Mouse (Mus musculus) forebrain, embryonic 14.5 days (tissue): Measurements from ENCODE around the gene Nup107. TPM values are rescaled to one million over a fixed set of nuclear protein-coding genes. Genes with fewer than 3 reads are reported as not detected.
"Not testable (repeated sequence)": the region's sequence is repeated elsewhere in the genome, so short reads cannot be mapped to it uniquely, and the experiment has no call there.

Experiments used
- ATAC-seq: fragments of 200-750 bp; cut with Nextera tagmentation; 2 replicates; pipeline ENCODE4 v1.8.0; 2017; ENCODE audit warnings: mild to moderate bottlenecking, moderate library complexity
- DNase-seq: peaks from one replicate; pipeline ENCODE4 v3.0.0-alpha.2; 2015; ENCODE audit warnings: low spot score
- H3K27ac ChIP-seq: fragments of 300-500 bp; sonication (generic); 2 replicates; pipeline ENCODE4 v1.5.1; 2014; ENCODE audit warnings: low read depth, mild to moderate bottlenecking, control low read depth, low read length, moderate library complexity
- H3K27me3 ChIP-seq: fragments of 300-500 bp; sonication (generic); replicated peaks from 2 replicates; pipeline ENCODE4 v1.6.1; 2014; ENCODE audit warnings: low read length, control low read depth, mixed read lengths; ENCODE audit not compliant: control insufficient read depth, insufficient read depth
- H3K36me3 ChIP-seq: fragments of 300-500 bp; sonication (generic); 2 replicates; pipeline ENCODE4 v1.6.1; 2014; ENCODE audit warnings: low read length, control low read depth; ENCODE audit not compliant: control insufficient read depth, insufficient read depth
- H3K4me1 ChIP-seq: fragments of 300-500 bp; sonication (generic); 2 replicates; pipeline ENCODE4 v1.6.1; 2014; ENCODE audit warnings: antibody characterized with exemption, low read length, control low read depth; ENCODE audit not compliant: control insufficient read depth, insufficient read depth
- H3K4me2 ChIP-seq: fragments of 300-500 bp; sonication (generic); 2 replicates; pipeline ENCODE4 v1.6.1; 2014; ENCODE audit warnings: mild to moderate bottlenecking, control low read depth, low read length
- H3K4me3 ChIP-seq: fragments of 300-500 bp; sonication (generic); 2 replicates; pipeline ENCODE4 v1.5.1; 2014; ENCODE audit warnings: low read depth, low read length, control low read depth
- H3K9ac ChIP-seq: fragments of 300-500 bp; sonication (generic); 2 replicates; pipeline ENCODE4 v1.6.1; 2014; ENCODE audit warnings: mild to moderate bottlenecking, low read length, control low read depth, moderate library complexity
- H3K9me3 ChIP-seq: fragments of 300-500 bp; sonication (generic); replicated peaks from 2 replicates; pipeline ENCODE4 v1.6.1; 2016; ENCODE audit warnings: low read length, control low read depth, mixed read lengths; ENCODE audit not compliant: control insufficient read depth
- WGBS: fragments of 180-500 bp; shearing (Covaris S2); extraction: QIAGEN DNeasy Blood & Tissue Kit; methylation state at CpG from one replicate; pipeline ENCODE4 v1.1.7; 2014; 5-methylcytosine and 5-hydroxymethylcytosine counted together
- polyA plus RNA-seq: library from polyadenylated mRNA; unstranded; fragments of >200 nt; fragmentation: Nextera tagmentation; extraction: Ambion mirVana; gene quantifications from 2 replicates; pipeline ENCODE4 v1.2.1, GENCODE M21; 2014

The Nup107 gene
- polyA plus RNA-seq, 1 experiment from 2014 or later, result 68.7 TPM

DNA sequence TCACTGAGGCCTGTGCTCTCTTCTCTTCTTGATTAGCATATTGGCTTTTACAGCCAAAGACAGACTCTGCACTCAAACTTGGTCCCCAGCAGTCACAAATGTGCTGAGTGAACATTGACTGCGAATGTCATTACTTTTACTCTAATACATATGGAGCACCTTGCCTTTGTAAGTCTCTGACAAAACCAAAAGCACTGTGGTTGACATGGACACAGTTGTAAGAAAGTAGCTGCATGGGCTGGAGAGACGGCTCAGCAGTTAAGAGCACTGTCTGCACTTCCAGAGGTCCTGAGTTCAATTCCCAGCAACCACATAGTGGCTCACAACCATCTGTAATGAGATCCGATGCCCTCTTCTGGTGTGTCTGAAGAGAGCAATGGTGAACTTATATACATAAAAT, 34.2 kb downstream of the Nup107 start:
- not testable (repeated sequence) for H3K4me3 ChIP-seq, DNase-seq, H3K9me3 ChIP-seq, H3K4me2 ChIP-seq, H3K4me1 ChIP-seq, H3K27ac ChIP-seq, H3K27me3 ChIP-seq, H3K9ac ChIP-seq, ATAC-seq
- 97% methylated on average over 3 of the region's 3 CpGs for WGBS
- peaks cover 88% of the 10 kb centered on the region for H3K36me3 ChIP-seq

DNA sequence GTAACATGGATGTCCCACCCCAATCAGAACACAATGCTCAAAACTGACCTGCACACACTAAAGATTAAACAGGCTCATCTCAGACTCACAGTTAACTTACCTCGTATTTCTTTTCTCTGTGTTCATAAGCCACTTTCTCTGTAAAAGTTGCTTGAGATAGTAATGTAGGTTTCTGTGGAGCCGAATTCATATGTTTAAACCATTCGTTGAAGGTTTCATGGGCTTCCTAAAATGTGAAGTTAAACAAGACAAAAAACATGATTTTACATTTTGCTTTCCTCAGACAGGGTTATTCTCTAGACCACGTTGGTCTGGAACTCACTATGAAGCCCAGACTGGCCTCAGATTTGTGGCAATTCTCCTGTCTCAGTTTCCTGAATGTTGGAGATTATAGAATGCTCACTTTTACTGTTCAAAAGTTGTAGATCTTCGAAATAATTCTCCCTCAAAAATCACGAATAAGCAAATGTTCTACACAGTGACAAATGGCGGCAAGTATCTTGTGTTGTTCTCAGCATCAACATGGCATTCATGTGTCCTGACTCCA, 34.6 kb downstream of the Nup107 start:
- DNase-seq, result no peak
- H3K9me3 ChIP-seq, result no peaks in the 10 kb centered on the region
- H3K27me3 ChIP-seq, result no peaks in the 10 kb centered on the region
- no peak overlapping the region for H3K27ac ChIP-seq
- peaks cover 89% of the 10 kb centered on the region for H3K36me3 ChIP-seq
- no peaks in the 10 kb centered on the region for H3K4me1 ChIP-seq
- no peak overlapping the region for H3K4me2 ChIP-seq
- WGBS, result 95% methylated on average over 7 of the region's 7 CpGs
- no peak overlapping the region for H3K9ac ChIP-seq
- no peak for ATAC-seq
- H3K4me3 ChIP-seq, result no peak overlapping the region

DNA sequence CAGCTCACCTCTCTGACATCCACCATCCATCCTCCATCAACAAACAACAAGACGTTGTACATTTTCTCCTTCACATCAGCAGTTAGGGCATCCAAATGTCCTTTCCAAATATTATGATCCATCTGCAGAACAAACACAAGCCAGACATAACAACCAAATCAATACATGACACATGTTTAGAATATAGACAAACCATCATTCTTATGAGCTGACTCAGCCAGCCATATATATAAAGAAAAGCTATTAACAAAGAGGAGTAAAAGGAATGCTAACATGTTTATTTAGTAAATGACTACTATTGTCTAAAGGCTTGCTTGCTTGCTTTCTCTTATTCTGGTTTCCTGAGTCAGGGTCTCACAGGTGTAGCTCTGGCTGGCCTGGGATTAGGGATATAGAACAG, 35.2 kb downstream of the Nup107 start:
- Histone ChIP-seq H3K9me3 (no peaks in the 10 kb centered on the region), H3K4me1 (no peaks in the 10 kb centered on the region), H3K4me3 (no peak overlapping the region), H3K36me3 (peaks cover 85% of the 10 kb centered on the region), H3K9ac (no peak overlapping the region), H3K27me3 (no peaks in the 10 kb centered on the region), H3K4me2 (no peak overlapping the region), H3K27ac (no peak overlapping the region)
- 94% methylated on average over 1 of the region's 1 CpGs for WGBS
- ATAC-seq (no peak), DNase-seq (no peak)

DNA sequence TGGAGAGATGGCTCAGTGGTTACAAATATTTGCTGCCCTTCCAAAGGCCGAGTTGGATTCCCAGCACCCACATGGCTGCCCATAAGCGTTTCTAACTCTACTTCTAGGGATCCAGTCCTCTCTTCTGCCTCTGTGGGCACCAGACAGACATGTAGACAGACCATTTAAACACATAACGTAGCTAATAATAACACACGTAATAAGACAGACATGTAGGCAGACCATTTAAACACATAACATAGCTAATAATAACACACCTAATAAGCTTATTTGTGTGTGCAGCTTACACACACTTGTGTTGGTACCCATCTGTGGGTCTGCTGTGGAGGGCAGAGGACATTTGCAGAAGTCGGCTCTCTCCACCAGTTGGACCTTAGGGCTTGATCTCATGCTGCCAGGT, 35.7 kb downstream of the Nup107 start:
- peaks cover 87% of the 10 kb centered on the region for H3K36me3 ChIP-seq
- H3K4me1 ChIP-seq, result no peaks in the 10 kb centered on the region
- DNase-seq (no peak), ATAC-seq (no peak)
- no peaks in the 10 kb centered on the region for H3K9me3 ChIP-seq
- no peak overlapping the region for H3K27ac ChIP-seq
- no peak overlapping the region for H3K4me3 ChIP-seq
- H3K27me3 ChIP-seq, result no peaks in the 10 kb centered on the region
- 95% methylated on average over 5 of the region's 5 CpGs for WGBS
- no peak overlapping the region for H3K4me2 ChIP-seq
- no peak overlapping the region for H3K9ac ChIP-seq

DNA sequence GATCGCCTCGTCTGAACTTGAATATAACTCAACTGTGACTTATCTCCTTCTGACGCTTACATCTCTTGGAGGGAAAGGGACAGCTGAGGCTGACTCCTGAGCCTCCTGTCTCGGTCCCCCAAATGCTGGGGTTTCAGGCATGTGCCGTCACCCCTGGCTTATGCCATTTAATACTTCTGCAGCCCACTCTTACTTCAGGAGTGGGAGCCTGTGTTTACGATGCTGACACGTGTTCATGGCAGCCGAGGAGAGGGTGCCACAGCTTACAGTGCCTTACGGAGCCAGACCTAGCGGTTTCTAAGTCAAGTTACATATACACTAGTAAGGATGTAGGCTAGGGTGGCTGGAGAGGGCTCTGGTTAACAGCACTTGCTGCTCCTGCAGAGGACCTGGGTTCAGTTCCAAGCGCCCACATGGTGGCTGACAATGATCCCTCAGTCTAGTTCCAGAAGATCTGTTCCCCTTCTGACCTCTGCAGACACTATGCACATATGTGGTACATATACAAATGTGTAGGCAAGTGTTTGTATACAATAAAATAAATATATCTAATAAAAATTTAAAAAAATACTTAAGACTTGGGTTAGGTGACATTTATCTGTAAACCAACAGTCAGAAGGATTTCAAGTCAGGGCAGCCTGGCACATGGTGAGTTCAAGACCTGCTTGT, 36.6 kb downstream of the Nup107 start:
- Histone ChIP-seq H3K36me3 (peaks cover 86% of the 10 kb centered on the region), H3K9me3 (no peaks in the 10 kb centered on the region), H3K9ac (no peak overlapping the region), H3K4me2 (no peak overlapping the region), H3K4me1 (no peaks in the 10 kb centered on the region), H3K4me3 (no peak overlapping the region), H3K27me3 (no peaks in the 10 kb centered on the region), H3K27ac (no peak overlapping the region)
- ATAC-seq (no peak), DNase-seq (no peak)
- WGBS, result 95% methylated on average over 11 of the region's 11 CpGs

DNA sequence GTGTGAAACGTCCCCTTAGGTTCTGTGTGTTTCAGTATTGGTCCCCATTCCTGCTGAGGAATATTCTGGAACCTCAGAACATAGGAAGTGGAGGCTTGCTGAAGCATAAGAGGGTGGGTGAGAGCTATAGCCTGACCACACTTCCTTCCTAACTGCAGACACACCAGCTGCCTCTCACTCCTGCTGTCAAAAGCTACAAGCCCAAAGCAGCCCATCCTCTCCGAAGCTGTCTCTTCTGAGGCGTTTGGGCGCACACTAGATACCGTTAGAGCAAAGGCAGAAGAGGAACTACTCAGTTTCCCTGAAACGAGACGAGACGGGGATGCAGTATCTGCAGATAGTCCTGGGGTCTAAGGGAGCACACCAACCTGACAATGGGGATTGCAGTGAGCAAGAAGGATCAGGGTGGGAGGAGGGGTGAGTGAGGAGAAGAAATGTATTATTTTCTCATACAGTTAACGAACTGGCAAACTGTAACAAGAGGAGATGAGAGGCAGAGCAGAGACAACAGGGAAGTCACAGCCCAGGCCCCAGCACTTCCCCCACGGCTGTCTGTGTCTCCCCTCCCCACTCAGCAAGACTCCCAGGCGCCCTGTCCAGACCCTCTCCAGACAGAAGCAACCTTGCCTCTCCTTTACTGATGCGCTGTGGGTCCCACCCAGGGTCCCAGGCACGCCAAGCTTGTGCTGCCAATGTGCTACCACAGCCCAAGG, 37.3 kb downstream of the Nup107 start:
- WGBS, result 92% methylated on average over 13 of the region's 13 CpGs
- no peaks in the 10 kb centered on the region for H3K9me3 ChIP-seq
- H3K4me2 ChIP-seq, result no peak overlapping the region
- DNase-seq (no peak), ATAC-seq (no peak)
- no peak overlapping the region for H3K9ac ChIP-seq
- H3K4me3 ChIP-seq, result no peak overlapping the region
- H3K27ac ChIP-seq, result no peak overlapping the region
- no peaks in the 10 kb centered on the region for H3K4me1 ChIP-seq
- H3K36me3 ChIP-seq, result peaks cover 84% of the 10 kb centered on the region
- H3K27me3 ChIP-seq, result no peaks in the 10 kb centered on the region

DNA sequence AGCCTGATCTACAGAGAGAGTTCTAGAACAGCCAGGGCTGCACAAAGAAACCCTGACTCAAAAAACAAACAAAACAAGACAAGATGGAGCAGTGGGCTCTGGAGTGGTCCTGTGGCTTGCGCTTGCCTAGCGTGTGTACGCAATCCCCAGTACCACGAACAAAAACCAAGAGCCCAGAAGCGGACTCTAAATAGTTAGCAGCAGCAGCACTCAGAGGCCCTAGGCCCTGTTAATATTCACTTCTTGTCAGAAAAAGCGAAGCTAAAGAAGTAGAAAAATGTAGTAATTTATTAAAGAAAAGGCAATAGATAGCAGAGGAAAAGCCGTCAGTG, 37.9 kb downstream of the Nup107 start:
- H3K27me3 ChIP-seq, result no peaks in the 10 kb centered on the region
- H3K4me2 ChIP-seq, result no peak overlapping the region
- H3K4me1 ChIP-seq, result no peaks in the 10 kb centered on the region
- H3K9ac ChIP-seq, result no peak overlapping the region
- ATAC-seq (no peak), DNase-seq (no peak)
- H3K36me3 ChIP-seq, result peaks cover 84% of the 10 kb centered on the region
- no peak overlapping the region for H3K4me3 ChIP-seq
- 97% methylated on average over 7 of the region's 7 CpGs for WGBS
- no peak overlapping the region for H3K27ac ChIP-seq
- H3K9me3 ChIP-seq, result no peaks in the 10 kb centered on the region

DNA sequence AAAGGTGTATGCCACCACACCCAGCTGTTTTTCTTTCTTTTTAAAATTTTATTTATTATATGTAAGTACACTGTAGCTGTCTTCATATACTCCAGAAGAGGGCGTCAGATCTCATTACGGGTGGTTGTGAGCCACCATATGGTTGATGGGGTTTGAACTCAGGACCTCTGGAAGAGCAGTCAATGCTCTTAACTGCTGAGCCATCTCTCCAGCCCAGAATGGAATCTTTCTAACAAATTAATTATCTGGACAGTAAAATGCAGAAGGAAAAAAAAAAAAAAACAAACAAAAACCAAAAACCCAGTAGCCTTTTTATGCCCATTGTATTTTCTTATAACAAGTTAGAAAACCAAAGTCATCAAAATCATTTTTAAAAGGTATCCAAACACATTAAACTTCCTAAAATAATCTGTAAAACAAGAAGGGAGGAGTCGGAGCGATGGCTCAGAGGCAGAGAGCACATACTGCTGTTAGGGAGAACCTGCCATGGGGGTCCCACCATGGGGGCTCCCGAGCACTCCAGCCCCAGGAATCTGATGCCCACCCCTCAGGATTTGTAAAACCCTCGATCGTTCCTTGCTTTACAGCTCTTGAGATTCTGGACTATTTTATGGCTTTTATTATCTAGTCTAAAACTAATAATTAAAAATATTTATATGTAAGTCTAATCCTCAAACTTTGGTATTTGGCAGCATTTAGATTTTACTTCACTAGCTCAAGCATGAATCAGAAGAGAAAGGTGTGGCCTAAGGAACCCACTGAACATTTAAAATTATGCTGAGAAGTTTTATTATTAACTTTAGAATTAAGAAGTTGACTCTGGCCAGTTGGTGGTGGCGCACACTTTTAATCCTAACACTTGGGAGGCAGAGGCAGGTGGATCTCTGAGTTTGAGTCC, 38.5 kb downstream of the Nup107 start:
- Histone ChIP-seq H3K36me3 (peaks cover 81% of the 10 kb centered on the region), H3K9ac (no peak overlapping the region), H3K4me2 (no peak overlapping the region), H3K27me3 (no peaks in the 10 kb centered on the region), H3K27ac (no peak overlapping the region), H3K4me3 (no peak overlapping the region), H3K4me1 (no peaks in the 10 kb centered on the region), H3K9me3 (no peaks in the 10 kb centered on the region)
- WGBS, result 95% methylated on average over 8 of the region's 8 CpGs
- DNase-seq, result no peak
- ATAC-seq, result no peak
